In the genomic region with DNA sequence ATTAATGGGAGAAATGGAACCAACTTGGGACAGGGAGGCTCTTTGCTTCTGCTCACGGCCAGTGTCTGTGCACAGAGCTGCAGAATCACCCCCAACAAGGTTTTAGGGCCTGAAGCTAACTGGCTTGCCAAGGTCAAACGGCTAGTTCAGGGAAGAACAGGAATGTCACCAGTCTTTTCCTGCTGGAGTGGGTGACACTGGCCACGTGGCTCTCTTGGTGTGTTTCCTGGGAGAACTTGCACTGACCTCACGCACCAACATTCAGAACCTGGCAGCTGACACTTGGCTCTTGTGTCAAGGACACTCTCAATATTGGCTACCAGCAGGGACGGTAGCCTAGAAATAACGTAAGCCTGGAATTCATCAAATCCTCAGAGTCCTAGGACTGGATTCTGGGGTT, we compare ENCODE assay signal across 19 mouse cellular contexts. TPM values are rescaled to one million over a fixed set of nuclear protein-coding genes. Genes with fewer than 3 reads are reported as not detected.
DNase-seq lines count a peak whose midpoint lies in the region; ATAC-seq and TF ChIP-seq lines count a peak whose summit lies in the region.
"Had no signal": no experiment of that assay in that cellular context is flagged by ENCODE, and none has a peak within 500 bp of the region (broad histone marks: within the 10 kb centered on the region; RNA-seq: fewer than 3 reads in every experiment).

No protein-coding gene starts in this region.

- H3K27ac ChIP-seq in forebrain, embryonic 11.5 days (ENCODE audit: low read depth, low read length), result no peak overlapping the region
- no peak overlapping the region for H3K27ac ChIP-seq in forebrain, embryonic 15.5 days (replicated peaks)
- H3K27ac ChIP-seq: embryonic facial prominence, embryonic 15.5 days; forebrain, embryonic 13.5 days; heart, embryonic 15.5 days; hindbrain, postnatal 0 days; limb, embryonic 12.5 days; macrophage; midbrain, embryonic 15.5 days; stomach, embryonic 15.5 days had no signal

- no peaks in the 10 kb centered on the region for H3K9me3 ChIP-seq in forebrain, embryonic 11.5 days (ENCODE audit: control insufficient read depth, low read length)
- no peaks in the 10 kb centered on the region for H3K9me3 ChIP-seq in forebrain, embryonic 15.5 days
- H3K9me3 ChIP-seq: embryonic facial prominence, embryonic 15.5 days; forebrain, embryonic 13.5 days; heart, embryonic 15.5 days; limb, embryonic 12.5 days; midbrain, embryonic 15.5 days; stomach, embryonic 15.5 days had no signal

- H3K27me3 ChIP-seq in forebrain, embryonic 11.5 days (ENCODE audit: control insufficient read depth, insufficient read depth, low read length), result no peaks in the 10 kb centered on the region
- no peaks in the 10 kb centered on the region for H3K27me3 ChIP-seq in forebrain, embryonic 15.5 days
- H3K27me3 ChIP-seq: forebrain, embryonic 13.5 days; heart, embryonic 15.5 days; midbrain, embryonic 15.5 days; stomach, embryonic 15.5 days had no signal

- peak; percentile 33 for DNase-seq in forebrain, embryonic 11.5 days (ENCODE audit: low spot score)
- DNase-seq in lung, adult 18-20 months, result peak; percentile 16 to 46
- DNase-seq in lung, adult 2 months, result no peak
- DNase-seq in heart, postnatal 10 days, result peak; percentile 55 to 64
- no peak for DNase-seq in thymus, postnatal 4 days
- no peak for DNase-seq in thymus, postnatal 25 days
- no peak for DNase-seq in left cerebral cortex, postnatal 25 days (ENCODE audit: low spot score in 2 of 2)
- DNase-seq: cerebellum, adult 11-12 months had no signal

- no peak for ATAC-seq in forebrain, embryonic 11.5 days (replicated peaks; ENCODE audit: low FRiP score)
- ATAC-seq in forebrain, embryonic 15.5 days (replicated peaks), result no peak
- ATAC-seq: forebrain, embryonic 13.5 days; hindbrain, postnatal 0 days; midbrain, embryonic 15.5 days had no signal

- no peak overlapping the region for H3K9ac ChIP-seq in forebrain, embryonic 11.5 days (ENCODE audit: low read length)
- H3K9ac ChIP-seq in forebrain, embryonic 15.5 days (replicated peaks), result no peak overlapping the region
- H3K9ac ChIP-seq: embryonic facial prominence, embryonic 15.5 days; forebrain, embryonic 13.5 days; heart, embryonic 15.5 days; limb, embryonic 12.5 days; midbrain, embryonic 15.5 days; stomach, embryonic 15.5 days had no signal

- no peak overlapping the region for H3K4me2 ChIP-seq in forebrain, embryonic 11.5 days (ENCODE audit: low read depth, low read length, severe bottlenecking)
- no peak overlapping the region for H3K4me2 ChIP-seq in forebrain, embryonic 15.5 days (replicated peaks)
- H3K4me2 ChIP-seq: embryonic facial prominence, embryonic 15.5 days; forebrain, embryonic 13.5 days; heart, embryonic 15.5 days; limb, embryonic 12.5 days; midbrain, embryonic 15.5 days; stomach, embryonic 15.5 days had no signal

- TF ChIP-seq CTCF in lung, adult 2 months (IDR thresholded peaks at IDR 0.05; ENCODE audit: insufficient read depth, low read length), result no peak

- intact Hi-C loops in heart, postnatal 10 days (cut with DNase I), result loop anchor here (2.0 kb wide), 1 partner anchor 113 kb away; no protein-coding TSS in a partner anchor
- intact Hi-C loops in left cerebral cortex, postnatal 25 days (cut with DNase I), result no loop called here

- H3K36me3 ChIP-seq in forebrain, embryonic 11.5 days (ENCODE audit: control insufficient read depth, insufficient read depth, low read length), result no peaks in the 10 kb centered on the region
- H3K36me3 ChIP-seq in forebrain, embryonic 15.5 days, result no peaks in the 10 kb centered on the region
- H3K36me3 ChIP-seq: embryonic facial prominence, embryonic 15.5 days; heart, embryonic 15.5 days; limb, embryonic 12.5 days; midbrain, embryonic 15.5 days; stomach, embryonic 15.5 days had no signal

- H3K4me3 ChIP-seq in forebrain, embryonic 11.5 days (ENCODE audit: low read depth, low read length), result no peak overlapping the region
- H3K4me3 ChIP-seq in forebrain, embryonic 15.5 days, result no peak overlapping the region
- H3K4me3 ChIP-seq in lung, adult 2 months (replicated peaks; ENCODE audit: extremely low read depth, low read depth, low read length), result no peak overlapping the region
- H3K4me3 ChIP-seq: embryonic facial prominence, embryonic 15.5 days; forebrain, embryonic 13.5 days; heart, embryonic 15.5 days; limb, embryonic 12.5 days; midbrain, embryonic 15.5 days; stomach, embryonic 15.5 days had no signal

- 71% methylated on average over 6 of the region's 6 CpGs for WGBS in forebrain, embryonic 11.5 days
- 83% methylated on average over 6 of the region's 6 CpGs for WGBS in forebrain, embryonic 15.5 days
- 33% methylated on average over 6 of the region's 6 CpGs for WGBS in lung, adult 2 months

- TF ChIP-seq POLR2A in lung, adult 2 months (IDR thresholded peaks at IDR 0.05; ENCODE audit: borderline replicate concordance, extremely low read depth, low read depth, low read length), result no peak

- no peaks in the 10 kb centered on the region for H3K4me1 ChIP-seq in forebrain, embryonic 11.5 days (replicated peaks; ENCODE audit: control insufficient read depth, insufficient read depth, low read length)
- H3K4me1 ChIP-seq in forebrain, embryonic 15.5 days, result no peaks in the 10 kb centered on the region
- H3K4me1 ChIP-seq in lung, adult 2 months (ENCODE audit: control insufficient read depth, insufficient read depth, low read length), result no peaks in the 10 kb centered on the region
- H3K4me1 ChIP-seq: embryonic facial prominence, embryonic 15.5 days; forebrain, embryonic 13.5 days; limb, embryonic 12.5 days; midbrain, embryonic 15.5 days had no signal

RNA-seq across cellular contexts. Expression of a gene that starts 22.6 kb away (rescaled TPM):
- polyA plus RNA-seq in forebrain, embryonic 11.5 days (2014; fragmentation: Nextera tagmentation; extraction: Ambion mirVana), result 0.12 and 0.15 TPM in 2 replicates
- polyA plus RNA-seq in forebrain, embryonic 15.5 days (2015; fragmentation: Nextera tagmentation; extraction: Ambion mirVana), result 0.15 and 0.51 TPM in 2 replicates
- polyA plus RNA-seq in lung, adult 2 months (2012; rRNA removed), result 5.5 and 6.0 TPM in 2 replicates
- total RNA-seq in heart, postnatal 10 days (2021), result 1 to 10 TPM; 1.8 to 2.3 TPM
- 1 to 10 TPM; 2.4 to 2.8 TPM for total RNA-seq in left cerebral cortex, postnatal 25 days (2021)
- polyA plus RNA-seq: macrophage had no signal

RNA-seq across cellular contexts. Expression of a gene that starts 53.9 kb away (rescaled TPM):
- not detected in 2 replicates for polyA plus RNA-seq in forebrain, embryonic 11.5 days (2014; fragmentation: Nextera tagmentation; extraction: Ambion mirVana)
- 0.50 and 1.0 TPM in 2 replicates for polyA plus RNA-seq in forebrain, embryonic 15.5 days (2015; fragmentation: Nextera tagmentation; extraction: Ambion mirVana)
- polyA plus RNA-seq in lung, adult 2 months (2012; rRNA removed), result 0.08 TPM in 1 of 2 replicates, not detected in the other
- total RNA-seq in heart, postnatal 10 days (2021), result under 1 TPM in 1 of 2 experiments, not detected in 1; 0.29 TPM
- 1 to 10 TPM in 1 of 2 experiments, under 1 TPM in 1; 0.96 to 1.1 TPM for total RNA-seq in left cerebral cortex, postnatal 25 days (2021)
- total RNA-seq: common myeloid progenitor, adult 5-6 weeks had no signal
- polyA plus RNA-seq: heart, embryonic 15.5 days; limb, embryonic 12.5 days; macrophage; neural tube, embryonic 11.5 days had no signal

Comparison
In these comparisons a context has a peak if more than half of its experiments do, and no peak if none do; other contexts are left out.
1. DNase-seq: peak in forebrain, embryonic 11.5 days (single experiment), lung, adult 18-20 months (2 of 2) and heart, postnatal 10 days (2 of 2); none in lung, adult 2 months (single experiment), thymus, postnatal 4 days (single experiment), thymus, postnatal 25 days (single experiment) and left cerebral cortex, postnatal 25 days (0 of 2).